Mouse (Mus musculus) heart, adult 2 months (tissue): ENCODE data around the gene Nup210.

Experiments used
- CTCF ChIP-seq: fragments of 200-600 bp; IDR thresholded peaks from 2 replicates; pipeline ENCODE4 v1.8.1; 2022; ENCODE audit warnings: antibody characterized with exemption, mild to moderate bottlenecking, moderate library complexity
- POLR2A ChIP-seq: fragments of 200-500 bp; IDR thresholded peaks from 2 replicates; pipeline ENCODE4 v1.6.1; 2011; ENCODE audit warnings: mild to moderate bottlenecking, low read depth, low read length, control low read depth; ENCODE audit not compliant: insufficient read depth

DNA sequence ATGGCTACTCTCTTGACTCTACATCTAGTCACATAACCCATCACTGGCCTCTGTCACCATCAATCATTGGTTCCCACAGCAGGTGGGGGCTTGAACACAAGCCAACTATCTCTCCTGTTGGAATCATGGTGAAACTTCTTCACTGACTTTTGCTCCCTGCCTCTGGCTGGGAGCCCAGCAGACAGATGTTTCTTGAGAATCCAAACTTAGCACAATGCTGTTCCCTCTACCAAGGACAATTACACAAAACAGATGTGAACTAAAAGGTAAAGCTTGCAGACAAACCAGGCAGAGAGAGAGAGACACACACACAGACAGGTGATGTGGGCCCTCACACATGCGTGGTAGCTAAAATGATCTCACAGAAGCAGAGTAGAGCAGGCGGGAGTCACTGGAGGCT is 58.6 kb downstream of the Nup210 start:
- TF ChIP-seq POLR2A (no peak), CTCF (no peak)
